Mouse (Mus musculus) adrenal gland (tissue): ENCODE results near the gene Serp2.

Source experiments
- intact Hi-C: fragments of 180-260 bp; cut with DNase I; formaldehyde crosslinking; loops from one replicate; pipeline ENCODE4 v1.15.1; 2025

The Serp2 gene

GRCm38 (mm10) chr14:76503231-76503851, 53.3 kb downstream of the Serp2 start:
- intact Hi-C loops, result loop anchor here (1.0 to 10.0 kb wide), 2 partner anchors 271 to 506 kb away; no protein-coding TSS in a partner anchor

DNA sequence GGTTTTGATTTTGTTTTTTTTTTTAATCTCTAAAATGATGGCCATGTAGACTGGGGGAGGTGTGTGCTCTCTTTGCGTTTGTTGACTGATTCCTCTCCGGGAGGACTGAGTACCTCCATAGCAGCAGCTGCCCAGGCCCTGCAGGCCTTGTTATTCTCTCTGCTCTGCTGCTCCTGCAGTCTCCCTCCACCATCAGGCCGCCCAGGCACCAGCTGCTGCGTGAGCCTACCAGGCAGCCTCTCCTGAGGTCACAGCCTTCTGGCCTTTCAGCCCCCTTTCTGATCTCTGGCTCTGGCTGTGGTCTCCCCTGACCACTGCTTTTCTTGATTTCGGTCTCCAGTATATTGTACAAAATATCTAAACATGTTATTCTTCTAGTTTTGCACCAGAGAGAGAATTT, 56.7 kb downstream of the Serp2 start:
- intact Hi-C loops, result loop anchor here (10.0 kb wide), 1 partner anchor 275 kb away; no protein-coding TSS in a partner anchor

- intact Hi-C loops, result no loop called here
Observed at GRCm38 (mm10) chr14:76499492-76499891, 57.2 kb downstream of the Serp2 start.

DNA sequence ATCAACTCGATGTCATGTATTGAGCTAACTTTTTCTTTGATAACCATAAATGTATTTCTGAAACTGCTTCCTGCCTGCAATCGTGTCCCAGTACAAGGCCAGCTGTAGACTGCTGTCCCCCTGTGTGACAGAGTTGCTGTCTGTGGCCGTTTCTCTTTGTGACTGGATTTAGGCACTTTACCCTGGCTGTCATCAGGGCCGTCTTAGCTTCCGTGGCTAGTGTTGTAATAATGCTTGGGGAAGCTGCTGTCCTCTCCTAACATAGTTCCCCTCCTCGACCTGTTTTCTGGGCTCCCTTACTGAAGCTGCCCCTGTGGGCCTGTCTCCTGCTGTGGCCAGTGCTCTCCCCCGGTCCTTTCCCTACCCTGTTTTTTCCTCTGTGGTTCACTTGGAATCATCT, 58.5 kb downstream of the Serp2 start:
- intact Hi-C loops, result no loop called here

- intact Hi-C loops, result no loop called here
Observed at GRCm38 (mm10) chr14:76497187-76497586, 59.5 kb downstream of the Serp2 start.

- intact Hi-C loops, result no loop called here
Observed at GRCm38 (mm10) chr14:76495022-76495421, 61.7 kb downstream of the Serp2 start.

GRCm38 (mm10) chr14:76489128-76489527, 67.6 kb downstream of the Serp2 start:
- intact Hi-C loops, result no loop called here

DNA sequence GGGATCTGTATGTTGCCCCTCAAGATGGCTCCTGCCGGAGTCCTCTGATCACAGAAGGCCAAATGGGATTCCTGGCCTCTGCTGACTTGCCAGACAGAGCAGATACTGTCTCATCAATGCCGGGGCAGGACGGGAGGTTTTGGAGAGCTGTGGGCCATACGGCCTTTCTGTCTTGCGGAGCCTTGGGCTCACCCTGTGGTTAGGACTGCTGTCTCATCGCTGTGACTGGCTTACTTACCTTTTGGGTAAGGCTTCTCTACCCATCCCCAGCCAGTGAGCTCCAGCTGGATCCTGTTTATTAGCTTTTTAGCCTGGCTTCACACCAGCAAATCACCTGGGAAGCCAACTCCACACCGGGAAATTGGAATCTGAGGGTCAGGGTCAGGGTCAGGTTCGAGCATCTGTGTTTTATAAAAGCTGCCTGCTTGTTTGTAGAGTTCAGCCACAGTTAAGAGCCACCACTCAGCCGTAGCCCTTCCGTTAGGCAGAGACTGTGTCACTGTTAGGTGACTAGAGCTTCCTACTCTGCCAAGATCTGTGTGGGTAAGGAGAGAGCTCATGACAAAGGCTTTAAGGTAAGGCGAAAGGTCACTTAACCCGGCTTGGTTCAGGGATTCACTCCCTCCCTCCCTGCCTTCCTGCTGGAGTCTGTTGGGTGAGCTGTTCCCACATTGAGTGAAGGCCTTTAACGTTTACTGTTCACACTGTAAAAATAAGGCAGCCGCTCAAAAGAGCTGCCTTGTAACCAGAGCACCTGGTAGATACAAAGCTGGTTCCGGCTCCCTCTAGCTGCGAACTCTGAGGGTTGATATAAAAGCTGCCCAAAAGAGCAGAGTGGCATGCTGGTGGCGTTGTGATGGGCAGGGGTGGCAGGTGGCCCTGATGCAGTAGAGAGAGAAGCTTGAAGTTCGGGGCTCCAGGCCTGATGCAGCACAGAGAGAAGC, 68.3 kb downstream of the Serp2 start:
- intact Hi-C loops, result no loop called here

GRCm38 (mm10) chr14:76487609-76488008, 69.1 kb downstream of the Serp2 start:
- intact Hi-C loops, result no loop called here

- intact Hi-C loops, result loop anchor here (5.0 kb wide), 1 partner anchor 529 kb away; no protein-coding TSS in a partner anchor
Observed at GRCm38 (mm10) chr14:76483701-76484100, 73.0 kb downstream of the Serp2 start.
